Comparison of ENCODE assay signal across 10 mouse cellular contexts in the genomic region with DNA sequence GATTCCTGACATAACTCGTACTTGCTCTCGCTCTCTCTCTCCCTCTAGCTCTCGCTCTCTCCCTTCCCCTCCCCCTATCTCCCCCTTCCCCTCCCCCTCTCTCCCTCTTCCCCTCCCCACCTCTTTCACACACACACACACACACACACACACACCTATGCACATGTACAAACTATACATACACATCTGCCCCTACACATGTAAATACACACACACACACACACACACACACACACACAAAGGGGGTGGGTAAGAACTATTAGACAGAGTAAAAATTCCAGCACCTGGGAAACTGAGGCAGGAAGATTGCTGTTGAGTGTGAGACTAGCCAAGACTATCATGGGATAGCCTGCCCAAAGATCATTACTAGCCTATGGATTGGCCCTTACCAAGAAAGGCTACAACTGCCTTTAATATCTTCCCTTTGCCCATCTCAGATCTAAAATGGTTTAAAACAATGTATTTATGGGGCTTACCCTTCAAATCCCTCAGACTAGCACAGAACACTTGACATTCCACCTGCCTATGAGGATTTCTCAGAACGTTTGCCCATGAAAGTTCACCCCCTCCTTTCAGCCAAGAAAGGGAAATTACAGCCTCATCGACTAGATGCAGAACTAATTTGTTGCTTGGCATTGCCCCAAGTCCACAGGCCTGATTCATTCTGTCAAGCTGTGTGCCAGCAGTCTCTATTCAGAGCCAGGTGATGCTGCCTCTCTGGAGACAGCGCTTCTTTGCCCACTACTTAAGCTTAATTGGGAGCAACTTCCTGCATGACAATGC.
DNase-seq lines count a peak whose midpoint lies in the region; ATAC-seq and TF ChIP-seq lines count a peak whose summit lies in the region.
"Had no signal": no experiment of that assay in that cellular context is flagged by ENCODE, and none has a peak within 500 bp of the region (broad histone marks: within the 10 kb centered on the region; RNA-seq: fewer than 3 reads in every experiment).

No protein-coding gene starts in this region.

- no peak overlapping the region for H3K4me2 ChIP-seq in limb, embryonic 14.5 days (replicated peaks; ENCODE audit: low read depth, low read length, severe bottlenecking)
- H3K4me2 ChIP-seq: lung, embryonic 15.5 days had no signal

- WGBS in limb, embryonic 14.5 days: 67% methylated on average over 6 of the region's 6 CpGs
- WGBS in limb, embryonic 10.5 days: 80% methylated on average over 6 of the region's 6 CpGs

- H3K9ac ChIP-seq in limb, embryonic 14.5 days (ENCODE audit: low read depth, low read length, severe bottlenecking): no peak overlapping the region
- H3K9ac ChIP-seq: lung, embryonic 15.5 days had no signal

- H3K27ac ChIP-seq in limb, embryonic 14.5 days (replicated peaks; ENCODE audit: low read depth, low read length): no peak overlapping the region
- H3K27ac ChIP-seq in limb, embryonic 10.5 days: no peak overlapping the region
- H3K27ac ChIP-seq: lung, embryonic 15.5 days had no signal

- no peaks in the 10 kb centered on the region for H3K36me3 ChIP-seq in limb, embryonic 14.5 days (ENCODE audit: control insufficient read depth, insufficient read depth, low read length)
- H3K36me3 ChIP-seq in limb, embryonic 10.5 days: no peaks in the 10 kb centered on the region
- H3K36me3 ChIP-seq: lung, embryonic 15.5 days had no signal

- no peak for ATAC-seq in limb, embryonic 14.5 days (ENCODE audit: low FRiP score, low read depth)

- H3K4me1 ChIP-seq in limb, embryonic 14.5 days (ENCODE audit: control insufficient read depth, insufficient read depth, low read length): no peaks in the 10 kb centered on the region
- H3K4me1 ChIP-seq in limb, embryonic 10.5 days: no peaks in the 10 kb centered on the region
- H3K4me1 ChIP-seq: lung, embryonic 15.5 days had no signal

- H3K27me3 ChIP-seq in limb, embryonic 14.5 days (ENCODE audit: control insufficient read depth, insufficient read depth, low read length): no peaks in the 10 kb centered on the region
- no peaks in the 10 kb centered on the region for H3K27me3 ChIP-seq in limb, embryonic 10.5 days (ENCODE audit: low read depth, poor library complexity, severe bottlenecking)
- H3K27me3 ChIP-seq: lung, embryonic 15.5 days had no signal

- no peak overlapping the region for H3K4me3 ChIP-seq in limb, embryonic 14.5 days (replicated peaks; ENCODE audit: low read length)
- H3K4me3 ChIP-seq in limb, embryonic 10.5 days: no peak overlapping the region
- H3K4me3 ChIP-seq: lung, embryonic 15.5 days had no signal

- no peaks in the 10 kb centered on the region for H3K9me3 ChIP-seq in limb, embryonic 14.5 days (ENCODE audit: control insufficient read depth, low read length)
- no peaks in the 10 kb centered on the region for H3K9me3 ChIP-seq in limb, embryonic 10.5 days (replicated peaks)
- H3K9me3 ChIP-seq: lung, embryonic 15.5 days had no signal

- no peak for TF ChIP-seq POLR2A in limb, embryonic 14.5 days (IDR thresholded peaks at IDR 0.05; ENCODE audit: borderline replicate concordance, extremely low read depth, insufficient read depth, insufficient read length)

- peak; percentile 18 for DNase-seq in limb, embryonic 14.5 days (ENCODE audit: low spot score)
- DNase-seq in limb, embryonic 10.5 days (ENCODE audit: low spot score): no peak
- peak; percentile 35 for DNase-seq in cerebellum, adult 9-10 months
- peak; percentile 5 for DNase-seq in layer of hippocampus, adult 9-10 months (ENCODE audit: low spot score)
- DNase-seq in right cerebral cortex, adult 2 months (ENCODE audit: low spot score in 2 of 2): peak; percentile 31 to 35
- no peak for DNase-seq in thymus, adult 18-20 months
- DNase-seq in thymus, postnatal 36 days: no peak
- no peak for DNase-seq in frontal cortex, postnatal 25 days (ENCODE audit: low spot score in 2 of 2)
- DNase-seq: thymus, postnatal 4 days had no signal

Comparison
In these comparisons a context has a peak if more than half of its experiments do, and no peak if none do; other contexts are left out.
1. DNase-seq: peak in limb, embryonic 14.5 days (single experiment), cerebellum, adult 9-10 months (single experiment), layer of hippocampus, adult 9-10 months (single experiment) and right cerebral cortex, adult 2 months (2 of 2); none in limb, embryonic 10.5 days (single experiment), thymus, adult 18-20 months (0 of 2), thymus, postnatal 36 days (0 of 2) and frontal cortex, postnatal 25 days (0 of 2).